Mouse (Mus musculus) layer of hippocampus, postnatal 36 days (tissue): ENCODE measurements around the gene Mrpl54. TPM values are rescaled to one million over a fixed set of nuclear protein-coding genes. Genes with fewer than 3 reads are reported as not detected.
"Not testable (repeated sequence)": the region's sequence is repeated elsewhere in the genome, so short reads cannot be mapped to it uniquely, and the experiment has no call there.

Experiments
- DNase-seq, 2 experiments: peaks; one replicate each; pipeline ENCODE4 v3.0.0; 2022
- microRNA-seq, 2 experiments: library from miRNA; unstranded; fragments of <30 nt; microRNA quantifications; one replicate each; pipeline ENCODE4 v1.2.0; 2021
- total RNA-seq, 2 experiments: library from RNA; stranded (reverse); gene quantifications; 2 replicates each; pipeline ENCODE4 v1.2.3; 2021

Mrpl54 gene
- total RNA-seq, 2 experiments from 2014 or later: 32.3 to 36.0 TPM

DNA sequence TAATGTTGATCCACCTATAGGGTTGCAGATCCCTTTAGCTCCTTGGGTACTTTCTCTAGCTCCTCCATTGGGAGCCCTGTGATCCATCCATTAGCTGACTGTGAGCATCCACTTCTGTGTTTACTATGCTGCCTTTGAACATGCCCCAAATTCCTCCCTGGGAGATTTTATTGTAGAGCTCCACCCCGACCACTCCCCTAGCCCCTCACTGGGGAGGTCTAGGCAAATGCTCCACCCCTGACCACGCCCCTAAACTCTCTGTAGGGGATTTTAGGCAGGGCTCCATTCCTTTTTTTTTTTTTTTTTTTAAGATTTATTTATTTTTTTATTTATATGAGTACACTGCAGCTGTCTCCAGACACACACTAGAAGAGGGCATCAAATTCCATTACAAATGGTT lies 43.0 kb downstream of the Mrpl54 start:
- not testable (repeated sequence) for DNase-seq

DNA sequence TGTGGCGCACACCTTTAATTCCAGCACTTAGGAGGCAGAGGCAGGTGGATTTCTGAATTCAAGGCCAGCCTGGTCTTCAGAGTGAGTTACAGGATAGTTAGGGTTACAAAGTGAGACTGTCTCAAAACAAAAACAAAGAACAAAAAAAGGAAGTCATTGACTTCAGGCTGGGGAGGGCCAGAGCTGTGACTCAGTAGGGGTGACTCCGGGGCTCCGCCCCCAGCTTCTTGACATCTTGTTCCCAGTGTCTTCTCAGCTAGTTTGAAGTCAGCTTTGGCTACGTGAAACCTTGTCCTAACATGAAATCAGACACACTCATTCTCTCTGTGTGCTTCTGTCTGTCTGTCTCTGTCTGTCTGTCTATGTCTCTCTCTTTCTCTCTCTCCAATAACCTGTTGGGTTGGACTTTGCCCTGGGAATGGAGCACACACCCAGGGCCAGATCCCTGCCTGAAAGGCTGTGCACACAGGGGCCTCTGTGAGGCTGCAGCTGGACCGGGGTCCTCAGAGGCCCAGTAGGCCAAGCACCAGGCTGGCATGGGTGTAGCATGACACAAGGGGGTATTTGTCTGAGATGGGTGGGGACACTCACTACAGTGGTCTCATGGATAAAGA lies 45.2 kb downstream of the Mrpl54 start:
- DNase-seq: no peak

DNA sequence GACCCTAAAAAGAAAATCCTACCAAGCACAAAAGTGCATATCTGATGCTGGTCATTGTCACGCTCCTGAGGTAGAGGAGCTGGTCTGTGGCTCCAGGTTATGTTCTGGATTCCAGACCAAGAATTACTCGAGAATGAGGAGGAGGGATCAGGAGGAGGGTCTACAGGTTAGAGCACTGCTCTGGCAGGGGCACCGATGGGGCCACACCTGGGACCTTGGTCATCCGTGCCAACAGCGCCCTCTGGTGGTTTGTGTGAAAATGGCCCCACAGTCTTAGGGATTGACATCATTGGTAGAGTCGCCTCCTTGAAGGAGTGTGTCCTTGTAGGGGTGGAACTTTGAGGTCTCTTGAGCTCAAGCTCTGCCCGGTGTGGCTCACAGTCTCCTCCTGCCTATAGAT lies 48.8 kb downstream of the Mrpl54 start:
- DNase-seq: peak in 1 of 2 experiments; percentile 36

DNA sequence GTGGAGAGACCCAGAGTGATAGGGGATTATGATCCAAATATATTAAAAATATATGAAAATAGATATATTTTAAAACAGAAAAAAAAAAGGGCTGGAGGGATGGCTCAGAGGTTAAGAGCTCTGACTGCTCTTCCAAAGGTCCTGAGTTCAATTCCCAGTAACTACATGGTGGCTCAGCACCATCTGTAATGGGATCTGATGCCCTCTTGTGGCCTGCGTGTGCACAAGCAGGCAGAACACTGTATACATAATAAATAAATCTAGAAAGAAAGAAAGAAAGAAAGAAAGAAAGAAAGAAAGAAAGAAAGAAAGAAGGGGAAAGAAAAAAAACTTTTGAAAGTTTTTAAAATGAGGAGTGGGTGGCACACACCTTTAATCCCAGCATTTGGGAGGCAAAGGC lies 49.5 kb downstream of the Mrpl54 start:
- DNase-seq: not testable (repeated sequence)

DNA sequence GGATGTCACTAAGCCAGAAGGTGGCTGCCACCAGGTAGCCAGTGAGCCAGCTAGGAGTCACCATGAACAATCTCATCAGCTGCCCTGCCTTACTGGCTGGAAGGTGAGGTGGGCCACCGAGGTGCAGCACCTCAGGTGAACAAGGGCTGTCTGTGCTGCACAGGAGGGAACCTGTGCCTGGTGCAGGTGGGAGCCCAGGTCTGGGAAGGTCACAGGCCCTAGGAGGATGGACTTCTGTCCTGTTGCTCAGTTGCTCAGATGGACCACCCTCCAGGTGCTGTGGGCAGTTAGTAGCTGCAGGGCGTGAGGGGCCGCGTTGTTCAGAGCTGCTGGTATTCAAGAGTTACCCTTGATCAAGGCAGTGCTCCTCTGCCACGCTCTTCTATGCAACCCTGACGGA lies 49.9 kb downstream of the Mrpl54 start:
- no peak for DNase-seq

DNA sequence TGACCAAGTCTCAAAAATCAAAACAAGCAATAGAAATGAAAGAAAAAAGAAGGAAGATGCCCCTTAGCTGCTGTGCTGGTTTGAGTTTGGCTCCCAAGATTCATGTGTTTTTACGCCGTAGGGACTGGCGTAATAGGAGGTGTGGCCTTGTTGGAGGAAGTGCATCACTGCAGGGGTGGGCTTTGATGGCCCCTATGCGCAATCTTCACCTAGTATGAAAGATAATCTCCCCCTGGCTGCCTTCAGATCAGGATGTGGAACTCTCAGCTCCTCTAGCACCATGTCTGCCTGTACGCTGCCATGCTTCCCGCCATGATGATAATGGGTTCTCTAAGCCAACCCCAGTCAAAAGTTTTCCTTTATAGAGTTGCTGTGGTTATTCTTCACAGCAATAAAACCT lies 50.5 kb downstream of the Mrpl54 start:
- no peak for DNase-seq

Small RNA genes lying within 50 kb of the gene (microRNA-seq; reads per million reads assigned to microRNA genes)
- 35.2 to 36.6 reads per million in 2 experiments for gene Mir3057

Other genes with a start within 250 kb of the Mrpl54 start
- gene Diras1, start 241.3 kb downstream of the Mrpl54 start, total RNA-seq: 10 to 100 TPM; 96.5 to 98.1 TPM
- 10 to 100 TPM; 69.6 to 71.4 TPM for gene Slc39a3, start 229.5 kb downstream of the Mrpl54 start, total RNA-seq
- gene Sgta, start 206.8 kb downstream of the Mrpl54 start, total RNA-seq: 100 to 1,000 TPM; 174 to 175 TPM
- 10 to 100 TPM; 48.9 to 55.3 TPM for gene Thop1, start 196.9 kb downstream of the Mrpl54 start, total RNA-seq
- under 1 TPM; 0.52 to 0.71 TPM for gene Creb3l3, start 168.1 kb downstream of the Mrpl54 start, total RNA-seq
- 100 to 1,000 TPM; 132 to 141 TPM for gene Map2k2, start 161.0 kb downstream of the Mrpl54 start, total RNA-seq
- gene Zbtb7a, start 131.7 kb downstream of the Mrpl54 start, total RNA-seq: 100 to 1,000 TPM; 109 to 116 TPM
- gene Pias4, start 99.0 kb downstream of the Mrpl54 start, total RNA-seq: 10 to 100 TPM; 26.2 to 29.8 TPM
- gene Eef2, start 90.3 kb downstream of the Mrpl54 start, total RNA-seq: 100 to 1,000 TPM; 868 to 892 TPM
- gene Dapk3, start 83.9 kb downstream of the Mrpl54 start, total RNA-seq: 10 to 100 TPM; 65.6 to 77.8 TPM
- gene 4930442H23Rik, start 83.1 kb downstream of the Mrpl54 start, total RNA-seq: not detected
- under 1 TPM; 0.20 to 0.25 TPM for gene Nmrk2, start 64.9 kb downstream of the Mrpl54 start, total RNA-seq
- 100 to 1,000 TPM; 150 TPM for gene Atcay, start 36.1 kb downstream of the Mrpl54 start, total RNA-seq
- gene Zfr2, start 33.8 kb downstream of the Mrpl54 start, total RNA-seq: 10 to 100 TPM; 65.7 to 70.0 TPM
- gene Matk, start 14.0 kb downstream of the Mrpl54 start, total RNA-seq: 100 to 1,000 TPM; 227 to 236 TPM
- 10 to 100 TPM; 39.3 to 56.0 TPM for gene Apba3, start within 50 bp of the Mrpl54 start, total RNA-seq
- 1 to 10 TPM in 1 of 2 experiments, under 1 TPM in 1; 0.65 to 1.7 TPM for gene Tjp3, start 24.6 kb upstream of the Mrpl54 start, total RNA-seq
- gene Pip5k1c, start 26.0 kb upstream of the Mrpl54 start, total RNA-seq: 100 to 1,000 TPM; 301 to 304 TPM
- 10 to 100 TPM; 28.9 to 30.1 TPM for gene Cactin, start 54.2 kb upstream of the Mrpl54 start, total RNA-seq
- 1 to 10 TPM in 1 of 2 experiments, under 1 TPM in 1; 0.91 to 1.1 TPM for gene Tbxa2r, start 61.8 kb upstream of the Mrpl54 start, total RNA-seq
- gene Gipc3, start 76.3 kb upstream of the Mrpl54 start, total RNA-seq: 1 to 10 TPM; 1.7 to 1.9 TPM
- gene Hmg20b, start 83.5 kb upstream of the Mrpl54 start, total RNA-seq: 10 to 100 TPM; 27.6 to 35.0 TPM
- gene Mfsd12, start 90.6 kb upstream of the Mrpl54 start, total RNA-seq: 10 to 100 TPM; 43.5 to 48.4 TPM
- 1 to 10 TPM; 1.6 to 1.9 TPM for gene 4930404N11Rik, start 98.9 kb upstream of the Mrpl54 start, total RNA-seq
- gene Fzr1, start 111.6 kb upstream of the Mrpl54 start, total RNA-seq: 10 to 100 TPM; 61.5 to 68.9 TPM
- 10 to 100 TPM; 72.5 to 76.9 TPM for gene Dohh, start 117.5 kb upstream of the Mrpl54 start, total RNA-seq
- gene Gm48551, start 117.5 kb upstream of the Mrpl54 start, total RNA-seq: 1 to 10 TPM; 4.0 to 6.6 TPM
- gene Gm48552, start 122.1 kb upstream of the Mrpl54 start, total RNA-seq: 1 to 10 TPM; 4.5 to 7.1 TPM
- 1 to 10 TPM; 1.6 to 1.7 TPM for gene Smim24, start 126.1 kb upstream of the Mrpl54 start, total RNA-seq
- 10 to 100 TPM; 55.3 to 55.8 TPM for gene Nfic, start 188.7 kb upstream of the Mrpl54 start, total RNA-seq
- gene Celf5, start 215.8 kb upstream of the Mrpl54 start, total RNA-seq: 100 to 1,000 TPM; 273 to 281 TPM
- 10 to 100 TPM; 77.1 to 90.0 TPM for gene Ncln, start 229.5 kb upstream of the Mrpl54 start, total RNA-seq
- under 1 TPM; 0.40 to 0.65 TPM for gene S1pr4, start 233.2 kb upstream of the Mrpl54 start, total RNA-seq